Mouse (Mus musculus): ENCODE results near the gene Sult1e1. TPM values are rescaled to one million over a fixed set of nuclear protein-coding genes. Genes with fewer than 3 reads are reported as not detected.

The Sult1e1 gene
- total RNA-seq, 2 experiments from 2014 or later, result not detected

Small RNA genes lying within 50 kb of the gene (microRNA-seq; reads per million reads assigned to microRNA genes)
- 0 reads per million in 2 experiments for gene Mir3969

Other genes starting within 250 kb of the Sult1e1 start
- not detected for gene Ugt2b38, start 167.4 kb downstream of the Sult1e1 start, total RNA-seq (2021)
- gene Ugt2a2, start 109.3 kb downstream of the Sult1e1 start, total RNA-seq (2021), result not detected
- not detected for gene Gm43638, start 104.8 kb downstream of the Sult1e1 start, total RNA-seq (2021)
- gene Ugt2a1, start 100.7 kb downstream of the Sult1e1 start, total RNA-seq (2021), result not detected
- gene Sult1b1, start 53.4 kb downstream of the Sult1e1 start, total RNA-seq (2021), result not detected
- gene Sult1d1, start 22.6 kb downstream of the Sult1e1 start, total RNA-seq (2021), result not detected
- gene Csn1s1, start 74.6 kb upstream of the Sult1e1 start, total RNA-seq (2021), result not detected
- gene Csn2, start 108.0 kb upstream of the Sult1e1 start, total RNA-seq (2021), result not detected
- not detected for gene Csn1s2a, start 183.0 kb upstream of the Sult1e1 start, total RNA-seq (2021)
- not detected for gene Csn1s2b, start 216.5 kb upstream of the Sult1e1 start, total RNA-seq (2021)
- not detected for gene Prr27, start 234.1 kb upstream of the Sult1e1 start, total RNA-seq (2021)